Mouse (Mus musculus) heart, embryonic 15.5 days (tissue): ENCODE measurements around the gene Dhx34. TPM values are rescaled to one million over a fixed set of nuclear protein-coding genes. Genes with fewer than 3 reads are reported as not detected.

Experiments
- ATAC-seq: fragments of 200-750 bp; cut with Nextera tagmentation; replicated peaks from 2 replicates; pipeline ENCODE4 v1.8.0; 2017; ENCODE audit warnings: low read depth, moderate TSS enrichment; ENCODE audit not compliant: insufficient number of reproducible peaks, insufficient read depth, low FRiP score
- H3K27ac ChIP-seq: fragments of 300-500 bp; sonication (generic); 2 replicates; pipeline ENCODE4 v1.5.1; 2015; ENCODE audit warnings: mild to moderate bottlenecking, inconsistent platforms
- H3K27me3 ChIP-seq: fragments of 300-500 bp; sonication (generic); 2 replicates; pipeline ENCODE4 v1.6.1; 2015; ENCODE audit warnings: inconsistent platforms
- H3K36me3 ChIP-seq: fragments of 300-500 bp; sonication (generic); 2 replicates; pipeline ENCODE4 v1.6.1; 2015; ENCODE audit warnings: mild to moderate bottlenecking, inconsistent platforms
- H3K4me1 ChIP-seq: fragments of 300-500 bp; sonication (generic); replicated peaks from 2 replicates; pipeline ENCODE4 v1.6.1; 2015; ENCODE audit warnings: inconsistent platforms
- H3K4me2 ChIP-seq: fragments of 300-500 bp; sonication (generic); 2 replicates; pipeline ENCODE4 v1.6.1; 2015; ENCODE audit warnings: inconsistent platforms, mild to moderate bottlenecking, moderate library complexity
- H3K4me3 ChIP-seq: fragments of 300-500 bp; sonication (generic); 2 replicates; pipeline ENCODE4 v1.5.1; 2015; ENCODE audit warnings: mild to moderate bottlenecking, inconsistent platforms
- H3K9ac ChIP-seq: fragments of 300-500 bp; sonication (generic); 2 replicates; pipeline ENCODE4 v1.6.1; 2015; ENCODE audit warnings: mild to moderate bottlenecking, inconsistent platforms
- H3K9me3 ChIP-seq: fragments of 300-500 bp; sonication (generic); replicated peaks from 2 replicates; pipeline ENCODE4 v1.6.1; 2016; ENCODE audit warnings: inconsistent platforms
- WGBS: fragments of 180-500 bp; shearing (Covaris S2); methylation state at CpG from one replicate; pipeline ENCODE4 v1.1.7; 2015; ENCODE audit warnings: mixed read lengths; 5-methylcytosine and 5-hydroxymethylcytosine counted together
- polyA plus RNA-seq: library from polyadenylated mRNA; unstranded; fragments of >200 nt; fragmentation: Nextera tagmentation; extraction: Ambion mirVana; gene quantifications from 2 replicates; pipeline ENCODE4 v1.2.1, GENCODE M21; 2015

Gene Dhx34
- polyA plus RNA-seq, 1 experiment from 2014 or later = 7.6 TPM

DNA sequence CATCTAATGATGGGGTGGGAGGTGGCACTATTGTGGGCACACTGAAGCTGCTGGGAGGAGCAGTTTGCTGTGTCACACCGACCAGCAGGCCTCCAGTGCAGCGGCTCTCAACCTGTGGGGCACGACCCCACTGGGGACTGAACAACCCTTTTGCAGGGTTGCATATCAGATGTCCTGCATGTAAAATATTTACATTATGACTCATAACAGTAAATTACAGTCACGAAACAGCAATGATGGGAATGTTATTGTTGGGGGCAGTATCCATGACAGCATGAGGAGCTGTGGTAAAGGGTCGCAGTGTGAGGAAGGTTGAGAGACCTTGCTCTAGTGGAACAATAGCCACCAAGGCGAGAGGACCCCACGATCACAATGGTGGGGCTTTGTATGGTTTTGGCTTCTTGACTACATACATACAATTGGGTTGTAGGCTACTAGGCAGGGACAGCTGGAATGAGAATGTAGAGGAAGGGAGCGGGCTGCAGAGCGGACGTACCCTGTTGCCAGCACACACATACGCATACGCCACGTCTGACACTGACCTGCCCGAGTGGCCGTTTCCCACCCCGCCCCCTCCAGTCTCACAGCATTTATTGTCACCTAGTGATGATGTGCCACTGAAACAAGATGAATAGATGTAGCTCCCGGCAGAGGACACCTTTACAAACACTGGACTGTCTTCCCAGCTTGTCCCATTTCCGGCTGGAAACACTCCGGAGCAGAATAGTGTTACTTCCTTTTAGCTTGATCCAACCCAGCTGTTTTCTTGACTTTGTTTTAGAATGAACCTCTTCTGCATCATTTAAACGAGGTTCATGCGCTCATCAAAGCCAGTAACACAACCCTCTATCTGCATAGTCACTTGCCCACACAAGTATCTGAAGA is 12.8 kb downstream of the Dhx34 start:
- no peak for ATAC-seq

DNA sequence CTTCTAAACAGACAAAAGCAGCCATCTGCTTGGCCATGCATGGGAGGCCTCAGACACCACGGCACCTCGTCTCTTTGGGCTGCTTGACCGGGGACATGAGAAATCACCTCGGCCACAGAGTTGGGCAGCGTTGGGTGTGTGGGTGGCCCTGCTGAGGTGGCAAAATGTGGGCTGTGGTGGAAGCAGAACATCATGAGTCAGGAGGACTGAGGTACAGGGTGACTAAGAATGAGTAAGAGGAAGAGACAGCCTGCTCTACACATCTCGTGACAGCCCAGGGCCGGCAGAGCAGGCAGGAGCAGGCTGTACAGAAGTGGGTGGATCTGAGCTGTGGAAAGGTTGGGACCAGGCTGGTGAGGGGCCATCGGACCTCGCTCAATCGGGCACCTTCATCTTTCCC is 14.3 kb downstream of the Dhx34 start:
- 79% methylated on average over 10 of the region's 10 CpGs for WGBS
- Histone ChIP-seq H3K9ac (no peak overlapping the region), H3K27ac (no peak overlapping the region), H3K4me1 (no peaks in the 10 kb centered on the region), H3K9me3 (no peaks in the 10 kb centered on the region), H3K27me3 (no peaks in the 10 kb centered on the region), H3K4me2 (no peak overlapping the region), H3K36me3 (peaks cover 17% of the 10 kb centered on the region; the same call in 1 of the 2 replicates), H3K4me3 (no peak overlapping the region)
- ATAC-seq = no peak

More for the DNA sequence above, 12.8 kb downstream of the Dhx34 start:
- Histone ChIP-seq H3K9ac (no peak overlapping the region), H3K9me3 (no peaks in the 10 kb centered on the region), H3K27ac (no peak overlapping the region), H3K4me2 (no peak overlapping the region), H3K4me3 (no peak overlapping the region), H3K4me1 (no peaks in the 10 kb centered on the region), H3K36me3 (peaks cover 15% of the 10 kb centered on the region), H3K27me3 (no peaks in the 10 kb centered on the region)
- 81% methylated on average over 21 of the region's 21 CpGs for WGBS

DNA sequence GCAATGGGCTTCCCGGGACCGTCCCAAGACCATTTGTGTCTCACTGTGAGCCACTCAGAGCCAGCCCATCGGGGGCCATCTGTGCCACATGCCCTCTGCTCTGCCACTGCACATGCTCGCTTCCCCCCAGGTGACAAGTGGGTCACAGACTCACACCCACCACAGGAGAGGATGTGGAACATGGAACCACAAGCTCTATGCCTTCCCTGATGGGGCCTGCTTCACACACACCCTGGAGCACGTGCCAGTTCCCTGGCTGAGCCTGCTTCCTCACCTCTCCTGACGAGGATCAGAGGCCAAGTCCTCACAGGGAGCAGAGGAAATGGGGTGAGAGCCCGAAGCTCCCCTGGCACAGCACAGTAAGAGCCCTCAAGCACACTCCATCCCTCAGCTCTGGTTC is 14.8 kb downstream of the Dhx34 start:
- no peak overlapping the region for H3K27ac ChIP-seq
- H3K4me3 ChIP-seq = no peak overlapping the region
- no peaks in the 10 kb centered on the region for H3K9me3 ChIP-seq
- H3K4me1 ChIP-seq = no peaks in the 10 kb centered on the region
- no peaks in the 10 kb centered on the region for H3K27me3 ChIP-seq
- 73% methylated on average over 7 of the region's 7 CpGs for WGBS
- H3K4me2 ChIP-seq = no peak overlapping the region
- peaks cover 18% of the 10 kb centered on the region; the same call in 1 of the 2 replicates for H3K36me3 ChIP-seq
- no peak overlapping the region for H3K9ac ChIP-seq
- no peak for ATAC-seq

DNA sequence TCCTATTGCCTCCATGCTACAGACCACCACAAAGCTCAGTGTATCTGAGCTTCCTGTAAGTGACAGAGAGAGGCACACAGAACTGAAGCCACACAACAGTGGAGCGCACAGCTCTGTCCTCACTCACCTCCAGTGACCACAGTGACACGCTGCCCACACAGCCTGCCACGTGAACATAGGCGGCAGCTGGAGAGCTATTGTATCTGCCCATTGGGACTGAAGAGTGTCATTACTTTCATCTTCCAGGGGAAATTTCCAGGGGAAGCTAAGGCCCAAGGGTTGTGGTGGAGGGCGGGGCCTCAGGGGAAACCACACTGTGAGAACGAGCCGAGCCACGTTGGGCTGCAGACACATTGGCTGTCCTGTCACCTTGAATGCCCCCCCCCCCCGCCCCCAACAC is 17.0 kb downstream of the Dhx34 start:
- H3K36me3 ChIP-seq = peaks cover 31% of the 10 kb centered on the region

DNA sequence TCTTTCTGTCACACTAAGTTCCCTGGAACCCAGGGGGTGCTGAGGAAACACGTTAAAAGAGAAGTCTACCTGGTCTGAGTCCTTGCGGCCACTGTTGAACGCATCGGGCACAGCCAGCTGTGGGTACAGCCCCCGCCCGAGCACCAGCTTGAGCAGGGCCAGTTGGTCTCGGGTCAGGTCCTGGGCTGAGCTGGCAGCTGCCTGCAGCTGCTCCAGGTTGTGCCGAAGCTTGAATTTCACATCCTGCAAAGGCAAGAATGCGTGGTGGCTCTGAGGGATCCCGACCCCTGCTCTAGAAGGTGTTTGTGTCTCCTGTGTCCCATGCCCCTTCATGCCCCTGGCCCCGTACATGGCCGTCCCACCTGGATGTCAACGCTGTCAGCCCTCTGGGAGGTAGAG is 18.3 kb downstream of the Dhx34 start:
- no peak overlapping the region for H3K4me2 ChIP-seq
- no peaks in the 10 kb centered on the region for H3K9me3 ChIP-seq
- H3K4me3 ChIP-seq = no peak overlapping the region
- H3K9ac ChIP-seq = no peak overlapping the region
- H3K36me3 ChIP-seq = peaks cover 44% of the 10 kb centered on the region
- no peaks in the 10 kb centered on the region for H3K4me1 ChIP-seq
- no peak overlapping the region for H3K27ac ChIP-seq
- no peak for ATAC-seq
- 90% methylated on average over 13 of the region's 13 CpGs for WGBS
- no peaks in the 10 kb centered on the region for H3K27me3 ChIP-seq

More for the DNA sequence above, 17.0 kb downstream of the Dhx34 start:
- Histone ChIP-seq H3K4me1 (no peaks in the 10 kb centered on the region), H3K4me3 (no peak overlapping the region), H3K9me3 (no peaks in the 10 kb centered on the region), H3K9ac (no peak overlapping the region), H3K27me3 (no peaks in the 10 kb centered on the region), H3K27ac (no peak overlapping the region), H3K4me2 (no peak overlapping the region)
- no peak for ATAC-seq
- 76% methylated on average over 9 of the region's 9 CpGs for WGBS

DNA sequence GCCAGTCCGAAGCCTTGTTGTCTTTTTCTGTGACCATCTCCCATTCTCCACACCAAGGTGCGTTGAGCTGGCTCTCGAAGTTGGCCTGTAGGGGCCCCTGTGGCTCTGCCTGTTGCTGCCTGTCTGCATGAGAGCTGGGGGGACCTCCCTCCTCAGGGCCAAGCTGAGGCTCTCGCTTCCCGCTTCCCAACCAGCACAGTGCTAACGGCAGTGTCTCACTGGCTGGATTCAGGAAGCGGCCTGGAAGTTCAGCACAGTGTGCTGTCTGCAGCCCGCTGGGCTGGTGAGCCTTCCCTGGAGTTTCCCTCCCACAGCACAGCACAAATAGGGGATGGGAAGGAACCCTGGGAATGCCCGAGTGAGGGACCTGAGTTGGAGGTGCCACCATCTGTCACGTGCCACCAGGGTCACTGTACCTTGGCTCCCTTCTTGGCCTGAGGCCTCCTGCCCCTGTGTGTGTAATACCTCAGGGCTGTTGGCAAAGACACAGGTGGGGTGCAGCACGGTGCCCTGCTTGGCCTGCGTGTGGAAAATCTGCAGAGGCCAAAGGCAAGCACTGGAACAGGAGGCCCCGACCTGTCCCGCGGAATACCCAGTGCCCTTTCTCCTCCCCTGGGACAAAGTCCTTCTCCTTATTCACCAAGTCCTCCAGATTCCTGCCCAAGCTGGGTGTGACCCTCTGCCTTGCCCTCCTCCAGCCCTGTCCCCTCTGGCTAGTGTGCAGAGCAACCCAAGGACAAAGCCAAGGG is 18.9 kb downstream of the Dhx34 start:
- no peaks in the 10 kb centered on the region for H3K4me1 ChIP-seq
- WGBS = 79% methylated on average over 15 of the region's 15 CpGs
- no peak overlapping the region for H3K27ac ChIP-seq
- peaks cover 49% of the 10 kb centered on the region for H3K36me3 ChIP-seq
- H3K27me3 ChIP-seq = no peaks in the 10 kb centered on the region
- ATAC-seq = no peak
- H3K9me3 ChIP-seq = no peaks in the 10 kb centered on the region
- H3K9ac ChIP-seq = no peak overlapping the region
- H3K4me3 ChIP-seq = no peak overlapping the region
- H3K4me2 ChIP-seq = no peak overlapping the region

DNA sequence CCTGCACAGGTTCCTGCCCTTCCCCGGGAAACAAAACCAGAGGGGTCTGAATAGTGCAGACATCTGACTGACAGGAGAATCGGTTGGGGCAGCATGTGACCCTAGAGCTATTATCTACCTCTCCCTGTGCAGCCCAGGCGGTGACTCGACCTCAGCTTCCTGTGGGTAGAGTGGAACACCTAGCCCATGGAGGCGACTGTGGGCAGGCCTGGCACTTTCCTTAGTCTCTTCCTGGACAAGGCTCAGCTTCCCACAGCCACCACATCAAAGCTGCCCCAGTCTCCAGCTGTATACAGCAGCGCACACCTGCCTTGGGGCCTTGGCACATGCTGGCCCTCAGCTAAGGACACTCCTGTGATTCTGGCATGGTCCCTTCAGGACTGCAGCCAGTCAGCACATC is 20.7 kb downstream of the Dhx34 start:
- WGBS = 66% methylated on average over 6 of the region's 6 CpGs
- no peak overlapping the region for H3K27ac ChIP-seq
- H3K9ac ChIP-seq = no peak overlapping the region
- no peak overlapping the region for H3K4me3 ChIP-seq
- no peak for ATAC-seq
- H3K4me1 ChIP-seq = no peaks in the 10 kb centered on the region
- no peak overlapping the region for H3K4me2 ChIP-seq
- peaks cover 54% of the 10 kb centered on the region for H3K36me3 ChIP-seq
- H3K27me3 ChIP-seq = no peaks in the 10 kb centered on the region
- H3K9me3 ChIP-seq = no peaks in the 10 kb centered on the region

DNA sequence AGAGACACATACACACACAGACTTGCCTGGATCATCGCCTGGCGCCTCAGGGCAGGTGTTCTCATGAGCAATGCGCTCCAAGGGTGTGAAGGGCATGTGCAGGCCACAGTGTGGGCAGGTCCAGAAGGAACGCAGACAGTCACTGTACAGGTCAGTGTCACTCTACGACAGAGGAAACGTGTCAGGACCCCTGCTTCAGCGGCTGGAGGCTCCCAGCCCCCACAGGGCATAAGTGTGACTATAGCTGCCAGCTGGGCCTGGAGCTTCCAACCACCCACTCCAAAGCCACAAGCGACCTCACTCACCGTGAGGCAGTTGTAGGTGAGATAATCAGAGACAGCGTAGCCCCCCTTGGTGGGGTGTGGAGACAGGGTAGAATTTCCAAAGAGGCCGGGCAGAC is 23.3 kb downstream of the Dhx34 start:
- Histone ChIP-seq H3K4me1 (no peaks in the 10 kb centered on the region), H3K27me3 (no peaks in the 10 kb centered on the region), H3K4me3 (no peak overlapping the region), H3K9ac (no peak overlapping the region), H3K27ac (no peak overlapping the region), H3K9me3 (no peaks in the 10 kb centered on the region), H3K36me3 (peaks cover 48% of the 10 kb centered on the region), H3K4me2 (no peak overlapping the region)
- no peak for ATAC-seq
- WGBS = 78% methylated on average over 11 of the region's 11 CpGs

DNA sequence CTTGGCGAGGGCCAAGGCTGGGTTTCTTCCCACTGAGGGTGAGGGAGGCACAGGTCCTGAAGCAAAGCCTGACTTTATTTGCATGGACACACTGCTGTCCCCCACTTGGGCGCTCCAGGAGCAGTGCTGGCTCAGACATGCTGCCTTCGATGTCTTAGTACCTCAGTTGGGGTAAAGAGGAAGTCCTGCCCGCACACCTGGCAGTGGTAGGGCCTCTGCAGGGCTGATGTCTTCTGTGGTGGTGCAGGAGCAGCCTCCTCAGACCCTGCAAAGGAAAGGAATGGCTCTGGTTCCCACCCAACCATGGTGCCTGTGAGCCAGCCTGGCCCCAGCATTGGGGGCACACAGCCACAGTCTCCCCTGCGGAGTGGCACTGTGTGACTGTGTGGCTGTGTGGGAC is 24.7 kb downstream of the Dhx34 start:
- 71% methylated on average over 5 of the region's 5 CpGs for WGBS

DNA sequence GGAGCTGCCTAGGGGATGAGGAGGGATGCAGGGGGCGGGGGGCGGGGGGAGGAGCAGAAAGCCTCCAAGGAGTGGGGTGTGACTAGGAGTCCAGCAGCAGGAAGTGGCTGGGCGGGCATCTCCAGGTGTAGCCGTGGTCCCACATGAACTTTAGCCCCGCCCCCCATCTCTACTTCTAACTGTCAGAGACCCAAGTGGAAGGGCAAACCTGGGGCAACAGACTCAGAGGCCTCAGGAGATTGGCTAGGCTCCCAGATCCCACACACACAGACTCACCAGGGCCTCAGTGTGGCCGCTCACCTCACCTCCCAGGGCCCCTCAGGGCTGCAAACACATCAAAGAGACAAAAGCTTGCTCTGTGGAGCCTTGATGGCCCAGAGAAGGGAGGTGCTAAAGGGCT is 25.2 kb downstream of the Dhx34 start:
- Histone ChIP-seq H3K9me3 (no peaks in the 10 kb centered on the region), H3K9ac (no peak overlapping the region), H3K4me3 (no peak overlapping the region), H3K4me1 (no peaks in the 10 kb centered on the region), H3K4me2 (no peak overlapping the region), H3K27me3 (no peaks in the 10 kb centered on the region), H3K27ac (no peak overlapping the region), H3K36me3 (peaks cover 36% of the 10 kb centered on the region)
- 72% methylated on average over 6 of the region's 6 CpGs for WGBS
- no peak for ATAC-seq

More for the DNA sequence above, 24.7 kb downstream of the Dhx34 start:
- Histone ChIP-seq H3K4me2 (no peak overlapping the region), H3K27ac (peak overlapping the region; percentile 31; the same call in 1 of the 2 replicates), H3K9me3 (no peaks in the 10 kb centered on the region), H3K4me1 (no peaks in the 10 kb centered on the region), H3K4me3 (no peak overlapping the region), H3K27me3 (no peaks in the 10 kb centered on the region), H3K9ac (no peak overlapping the region), H3K36me3 (peaks cover 41% of the 10 kb centered on the region)
- ATAC-seq = no peak; the same call in 1 of the 2 replicates

DNA sequence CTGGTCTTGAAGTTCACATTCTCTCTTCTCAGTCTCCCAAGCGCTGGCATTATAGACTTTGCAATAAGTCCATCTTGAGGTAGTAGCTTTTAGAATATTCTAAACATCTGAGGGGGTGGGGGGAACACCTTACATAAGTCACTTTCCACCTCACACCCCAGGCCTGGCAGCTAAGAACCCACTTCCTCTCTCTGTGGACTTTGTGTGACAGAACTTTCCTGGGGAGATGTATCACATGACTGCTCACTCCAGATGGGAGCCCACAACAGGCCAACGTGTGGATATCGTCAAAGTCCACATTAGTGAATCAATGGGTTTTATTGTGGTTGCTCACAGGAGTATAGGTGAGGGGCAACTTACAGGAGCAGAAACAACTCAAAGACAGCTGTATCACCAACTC is 28.1 kb downstream of the Dhx34 start:
- 62% methylated on average over 3 of the region's 3 CpGs for WGBS
- H3K27me3 ChIP-seq = no peaks in the 10 kb centered on the region
- 0 out of 2 replicates have a peak, but pooled peaks cover 2% of the 10 kb centered on the region for H3K4me1 ChIP-seq
- no peak overlapping the region for H3K4me3 ChIP-seq
- peaks cover 17% of the 10 kb centered on the region; the same call in 1 of the 2 replicates for H3K36me3 ChIP-seq
- no peak overlapping the region for H3K9ac ChIP-seq
- no peak for ATAC-seq
- H3K9me3 ChIP-seq = no peaks in the 10 kb centered on the region
- no peak overlapping the region for H3K4me2 ChIP-seq
- H3K27ac ChIP-seq = no peak overlapping the region
